Comparison of ENCODE assay signal across 16 mouse cellular contexts in genomic region chr17:86149726-86150125, GRCm38 (mm10).
"Had no signal": no experiment of that assay in that cellular context is flagged by ENCODE, and none has a peak within 500 bp of the region (broad histone marks: within the 10 kb centered on the region; RNA-seq: fewer than 3 reads in every experiment).

No protein-coding gene starts in this region.

- H3K4me1 ChIP-seq: stomach, embryonic 15.5 days had no signal

- H3K9me3 ChIP-seq: limb, embryonic 13.5 days; midbrain, embryonic 10.5 days; neural tube, embryonic 15.5 days; stomach, embryonic 15.5 days had no signal

- H3K4me2 ChIP-seq: limb, embryonic 13.5 days; neural tube, embryonic 15.5 days; stomach, embryonic 15.5 days had no signal

- H3K9ac ChIP-seq: limb, embryonic 13.5 days; liver, embryonic 14.5 days; neural tube, embryonic 15.5 days; stomach, embryonic 15.5 days had no signal

- H3K4me3 ChIP-seq: limb, embryonic 13.5 days; midbrain, embryonic 10.5 days; myocyte; neural tube, embryonic 15.5 days; stomach, embryonic 15.5 days had no signal

- ATAC-seq: lung, postnatal 0 days had no signal

- H3K27me3 ChIP-seq: limb, embryonic 13.5 days; neural tube, embryonic 15.5 days; stomach, embryonic 15.5 days had no signal

- DNase-seq: kidney, adult 2 months; kidney, postnatal 36 days; layer of hippocampus, adult 9-11 months; left cerebral cortex, postnatal 4 days; lung, adult 2 months; lung, postnatal 36 days; midbrain, embryonic 14.5 days; thymus, adult 2 months; thymus, postnatal 25 days had no signal

- H3K36me3 ChIP-seq: limb, embryonic 13.5 days; midbrain, embryonic 10.5 days; neural tube, embryonic 15.5 days; stomach, embryonic 15.5 days had no signal

- H3K27ac ChIP-seq: limb, embryonic 13.5 days; liver, embryonic 14.5 days; midbrain, embryonic 10.5 days; neural tube, embryonic 15.5 days; stomach, embryonic 15.5 days had no signal
